Mouse (Mus musculus): ENCODE measurements around the gene Sh2d3c. TPM values are rescaled to one million over a fixed set of nuclear protein-coding genes. Genes with fewer than 3 reads are reported as not detected.

Gene Sh2d3c
- polyA plus RNA-seq, 1 experiment from 2014 or later: 41.8 TPM

- H3K27me3 ChIP-seq: no peaks in the 10 kb centered on the region
- 73% methylated on average over 7 of the region's 7 CpGs for WGBS
- H3K4me1 ChIP-seq (replicated peaks): peaks cover 27% of the 10 kb centered on the region
- H3K27ac ChIP-seq: peak overlapping the region; percentile 86
- H3K36me3 ChIP-seq: peaks cover 84% of the 10 kb centered on the region
- H3K9me3 ChIP-seq: no peaks in the 10 kb centered on the region
- no peak for ATAC-seq (ENCODE audit: low FRiP score)
- no peak overlapping the region for H3K9ac ChIP-seq
- H3K4me2 ChIP-seq: peak overlapping the region; percentile 53; the same call in 1 of the 2 replicates
- H3K4me3 ChIP-seq: peak overlapping the region; percentile 32; the same call in 1 of the 2 replicates
Measured at GRCm38 (mm10) chr2:32750199-32750598, 29.3 kb downstream of the Sh2d3c start.

GRCm38 (mm10) chr2:32750887-32751664, 30.2 kb downstream of the Sh2d3c start:
- H3K27me3 ChIP-seq: no peaks in the 10 kb centered on the region
- H3K4me2 ChIP-seq: peak overlapping the region; percentile 53
- ATAC-seq (ENCODE audit: low FRiP score): peak; percentile 71
- H3K27ac ChIP-seq: peak overlapping the region; percentile 86
- peak overlapping the region; percentile 62 for H3K9ac ChIP-seq
- no peaks in the 10 kb centered on the region for H3K9me3 ChIP-seq
- H3K4me1 ChIP-seq (replicated peaks): peaks cover 27% of the 10 kb centered on the region
- H3K4me3 ChIP-seq: peak overlapping the region; percentile 32
- 5% methylated on average over 31 of the region's 31 CpGs for WGBS
- peaks cover 76% of the 10 kb centered on the region for H3K36me3 ChIP-seq

GRCm38 (mm10) chr2:32751665-32752033, 30.8 kb downstream of the Sh2d3c start:
- Histone ChIP-seq H3K27ac (peak overlapping the region; percentile 86), H3K36me3 (peaks cover 70% of the 10 kb centered on the region), H3K9me3 (no peaks in the 10 kb centered on the region), H3K4me3 (peak overlapping the region; percentile 32), H3K4me1 (replicated peaks) (peaks cover 27% of the 10 kb centered on the region), H3K27me3 (no peaks in the 10 kb centered on the region), H3K4me2 (peak overlapping the region; percentile 53), H3K9ac (peak overlapping the region; percentile 62)
- 0 out of 2 replicates have a peak, but pooled peaks have one; percentile 6 for ATAC-seq (ENCODE audit: low FRiP score)
- WGBS: 24% methylated on average over 8 of the region's 10 CpGs

GRCm38 (mm10) chr2:32752181-32752580, 31.3 kb downstream of the Sh2d3c start:
- Histone ChIP-seq H3K27me3 (no peaks in the 10 kb centered on the region), H3K4me2 (peak overlapping the region; percentile 53), H3K9ac (peak overlapping the region; percentile 62; the same call in 1 of the 2 replicates), H3K36me3 (peaks cover 65% of the 10 kb centered on the region), H3K4me3 (peak overlapping the region; percentile 32), H3K4me1 (replicated peaks) (peaks cover 27% of the 10 kb centered on the region), H3K9me3 (no peaks in the 10 kb centered on the region), H3K27ac (no peak overlapping the region)
- no peak for ATAC-seq (ENCODE audit: low FRiP score)
- WGBS: 60% methylated on average over 10 of the region's 10 CpGs

GRCm38 (mm10) chr2:32756674-32757055, 35.8 kb downstream of the Sh2d3c start:
- no peaks in the 10 kb centered on the region for H3K9me3 ChIP-seq
- H3K4me2 ChIP-seq: peak overlapping the region; percentile 55; the same call in 1 of the 2 replicates
- H3K9ac ChIP-seq: no peak overlapping the region
- H3K27ac ChIP-seq: peak overlapping the region; percentile 94; the same call in 1 of the 2 replicates
- peaks cover 59% of the 10 kb centered on the region for H3K36me3 ChIP-seq
- ATAC-seq (ENCODE audit: low FRiP score): peak; percentile 55
- peak overlapping the region; percentile 71; the same call in 1 of the 2 replicates for H3K4me3 ChIP-seq
- peaks cover 33% of the 10 kb centered on the region for H3K4me1 ChIP-seq (replicated peaks)
- no peaks in the 10 kb centered on the region for H3K27me3 ChIP-seq
- WGBS: 32% methylated on average over 6 of the region's 6 CpGs

- WGBS: under 1% methylated on average over 66 of the region's 66 CpGs
- peaks cover 60% of the 10 kb centered on the region for H3K36me3 ChIP-seq
Measured at GRCm38 (mm10) chr2:32757056-32757845, 36.4 kb downstream of the Sh2d3c start, which contains the start of gene Tor2a. Tor2a (plus strand) TSS chr2:32757234.

GRCm38 (mm10) chr2:32758503-32758902, 37.6 kb downstream of the Sh2d3c start:
- H3K4me3 ChIP-seq: peak overlapping the region; percentile 71; the same call in 1 of the 2 replicates
- peaks cover 60% of the 10 kb centered on the region for H3K36me3 ChIP-seq
- H3K27me3 ChIP-seq: no peaks in the 10 kb centered on the region
- H3K9me3 ChIP-seq: no peaks in the 10 kb centered on the region
- H3K9ac ChIP-seq: peak overlapping the region; percentile 95; the same call in 1 of the 2 replicates
- peaks cover 23% of the 10 kb centered on the region for H3K4me1 ChIP-seq (replicated peaks)
- H3K4me2 ChIP-seq: peak overlapping the region; percentile 55; the same call in 1 of the 2 replicates
- peak overlapping the region; percentile 30; the same call in 1 of the 2 replicates for H3K27ac ChIP-seq
- ATAC-seq (ENCODE audit: low FRiP score): no peak
- 71% methylated on average over 8 of the region's 8 CpGs for WGBS

More at GRCm38 (mm10) chr2:32757056-32757845, 36.4 kb downstream of the Sh2d3c start, which contains the start of gene Tor2a:
- Histone ChIP-seq H3K27ac (peak within 1 kb of the TSS; percentile 94), H3K4me1 (replicated peaks) (peaks cover 27% of the 10 kb centered on the region), H3K4me3 (peak within 1 kb of the TSS; percentile 71), H3K27me3 (no peaks in the 10 kb centered on the region), H3K9me3 (no peaks in the 10 kb centered on the region), H3K9ac (peak within 1 kb of the TSS; percentile 95), H3K4me2 (peak within 1 kb of the TSS; percentile 55)
- peak; percentile 94 for ATAC-seq (ENCODE audit: low FRiP score)

- no peak for ATAC-seq (ENCODE audit: low FRiP score)
- Histone ChIP-seq H3K36me3 (peaks cover 58% of the 10 kb centered on the region), H3K9ac (peak overlapping the region; percentile 95; the same call in 1 of the 2 replicates), H3K4me2 (no peak overlapping the region), H3K4me3 (no peak overlapping the region), H3K27me3 (no peaks in the 10 kb centered on the region), H3K4me1 (replicated peaks) (peaks cover 23% of the 10 kb centered on the region), H3K9me3 (no peaks in the 10 kb centered on the region), H3K27ac (peak overlapping the region; percentile 30; the same call in 1 of the 2 replicates)
- WGBS: 92% methylated on average over 2 of the region's 2 CpGs
Measured at GRCm38 (mm10) chr2:32759001-32759400, 38.1 kb downstream of the Sh2d3c start.

GRCm38 (mm10) chr2:32761361-32761760, 40.5 kb downstream of the Sh2d3c start:
- Histone ChIP-seq H3K27ac (no peak overlapping the region), H3K27me3 (no peaks in the 10 kb centered on the region), H3K4me3 (no peak overlapping the region), H3K9ac (no peak overlapping the region), H3K4me1 (replicated peaks) (peaks cover 23% of the 10 kb centered on the region), H3K4me2 (no peak overlapping the region), H3K9me3 (no peaks in the 10 kb centered on the region), H3K36me3 (peaks cover 45% of the 10 kb centered on the region)
- ATAC-seq (ENCODE audit: low FRiP score): no peak
- WGBS: 88% methylated on average over 14 of the region's 14 CpGs

GRCm38 (mm10) chr2:32761859-32762258, 41.0 kb downstream of the Sh2d3c start:
- Histone ChIP-seq H3K27me3 (no peaks in the 10 kb centered on the region), H3K27ac (no peak overlapping the region), H3K4me2 (no peak overlapping the region), H3K4me3 (no peak overlapping the region), H3K9ac (no peak overlapping the region), H3K36me3 (peaks cover 45% of the 10 kb centered on the region), H3K9me3 (no peaks in the 10 kb centered on the region), H3K4me1 (replicated peaks) (peaks cover 23% of the 10 kb centered on the region)
- 81% methylated on average over 4 of the region's 4 CpGs for WGBS
- ATAC-seq (ENCODE audit: low FRiP score): no peak

- WGBS: 81% methylated on average over 3 of the region's 3 CpGs
- no peak overlapping the region for H3K4me2 ChIP-seq
- no peak for ATAC-seq (ENCODE audit: low FRiP score)
- H3K4me3 ChIP-seq: no peak overlapping the region
- no peak overlapping the region for H3K9ac ChIP-seq
- no peak overlapping the region for H3K27ac ChIP-seq
- H3K27me3 ChIP-seq: no peaks in the 10 kb centered on the region
- no peaks in the 10 kb centered on the region for H3K9me3 ChIP-seq
- H3K4me1 ChIP-seq (replicated peaks): peaks cover 24% of the 10 kb centered on the region
- peaks cover 45% of the 10 kb centered on the region for H3K36me3 ChIP-seq
Measured at GRCm38 (mm10) chr2:32763353-32763752, 42.5 kb downstream of the Sh2d3c start.

- ATAC-seq (ENCODE audit: low FRiP score): no peak
- no peak overlapping the region for H3K4me2 ChIP-seq
- H3K4me1 ChIP-seq (replicated peaks): peaks cover 17% of the 10 kb centered on the region
- H3K36me3 ChIP-seq: peaks cover 14% of the 10 kb centered on the region
- no peak overlapping the region for H3K4me3 ChIP-seq
- H3K27ac ChIP-seq: no peak overlapping the region
- 68% methylated on average over 12 of the region's 12 CpGs for WGBS
- H3K27me3 ChIP-seq: no peaks in the 10 kb centered on the region
- no peaks in the 10 kb centered on the region for H3K9me3 ChIP-seq
- H3K9ac ChIP-seq: no peak overlapping the region
Measured at GRCm38 (mm10) chr2:32767241-32767640, 46.4 kb downstream of the Sh2d3c start.
